Mouse (Mus musculus) gastrocnemius, adult 8-10 months (tissue): Measurements from ENCODE around the gene Arap1. TPM values are rescaled to one million over a fixed set of nuclear protein-coding genes. Genes with fewer than 3 reads are reported as not detected.

Source experiments
- total RNA-seq, 4 experiments: library from RNA; stranded (reverse); gene quantifications; 2 replicates each; pipeline ENCODE4 v1.2.4; 2022

Gene Arap1
- total RNA-seq, 4 experiments from 2014 or later = 16.1 to 18.5 (median 17.1) TPM

Other genes with a start within 250 kb of the Arap1 start
- 1 to 10 TPM; 3.2 to 5.3 (median 4.3) TPM for gene Atg16l2, start 45.8 kb upstream of the Arap1 start, total RNA-seq
- 10 to 100 TPM; 34.9 to 48.5 (median 43.7) TPM for gene Stard10, start 31.0 kb upstream of the Arap1 start, total RNA-seq
- gene Gm45837, start 62.8 kb downstream of the Arap1 start, total RNA-seq = 1 to 10 TPM in 2 of 4 experiments, not detected in 2; 3.8 to 4.1 TPM
- gene Pde2a, start 73.6 kb downstream of the Arap1 start, total RNA-seq = 10 to 100 TPM; 15.2 to 22.9 (median 18.4) TPM
- gene Art2b, start 237.5 kb downstream of the Arap1 start, total RNA-seq = not detected